Mouse (Mus musculus): ENCODE data around the gene Borcs8. TPM values are rescaled to one million over a fixed set of nuclear protein-coding genes. Genes with fewer than 3 reads are reported as not detected.
A peak's percentile ranks its signal among the peaks of the same experiment; 100 is the strongest.

Gene Borcs8
- polyA plus RNA-seq, 1 experiment from 2014 or later, result 38.1 TPM

- WGBS, result 59% methylated on average over 13 of the region's 13 CpGs
- ATAC-seq (ENCODE audit: insufficient number of reproducible peaks, low FRiP score), result no peak
- peaks cover 53% of the 10 kb centered on the region for H3K27me3 ChIP-seq (replicated peaks)
- no peaks in the 10 kb centered on the region for H3K36me3 ChIP-seq
- H3K9ac ChIP-seq, result no peak overlapping the region
- H3K4me2 ChIP-seq, result no peak overlapping the region
- H3K4me1 ChIP-seq (replicated peaks), result no peaks in the 10 kb centered on the region
- no peak overlapping the region for H3K27ac ChIP-seq (ENCODE audit: poor library complexity, severe bottlenecking)
- no peak overlapping the region for H3K4me3 ChIP-seq
- no peaks in the 10 kb centered on the region for H3K9me3 ChIP-seq (replicated peaks)
These were observed 20.7 kb downstream of the Borcs8 start for GRCm38 (mm10) chr8:70160015-70160414.

- Histone ChIP-seq H3K27me3 (replicated peaks) (peaks cover 57% of the 10 kb centered on the region), H3K4me2 (no peak overlapping the region), H3K36me3 (no peaks in the 10 kb centered on the region), H3K9me3 (replicated peaks) (no peaks in the 10 kb centered on the region), H3K4me1 (replicated peaks) (peaks cover 5% of the 10 kb centered on the region; the same call in 1 of the 2 replicates), H3K4me3 (no peak overlapping the region), H3K9ac (no peak overlapping the region), H3K27ac (ENCODE audit: poor library complexity, severe bottlenecking) (no peak overlapping the region)
- ATAC-seq (ENCODE audit: insufficient number of reproducible peaks, low FRiP score), result no peak
- 85% methylated on average over 3 of the region's 3 CpGs for WGBS
These were observed 24.0 kb downstream of the Borcs8 start for GRCm38 (mm10) chr8:70163316-70163715.

- no peaks in the 10 kb centered on the region for H3K36me3 ChIP-seq
- peaks cover 10% of the 10 kb centered on the region; the same call in 1 of the 2 replicates for H3K4me1 ChIP-seq (replicated peaks)
- peak overlapping the region; percentile 42; the same call in 1 of the 2 replicates for H3K9ac ChIP-seq
- H3K9me3 ChIP-seq (replicated peaks), result no peaks in the 10 kb centered on the region
- H3K4me2 ChIP-seq, result peak overlapping the region; percentile 56
- H3K27ac ChIP-seq (ENCODE audit: poor library complexity, severe bottlenecking), result no peak overlapping the region
- H3K27me3 ChIP-seq (replicated peaks), result peaks cover 57% of the 10 kb centered on the region
- ATAC-seq (ENCODE audit: insufficient number of reproducible peaks, low FRiP score), result peak; percentile 72
- H3K4me3 ChIP-seq, result peak overlapping the region; percentile 12; the same call in 1 of the 2 replicates
- 3% methylated on average over 21 of the region's 21 CpGs for WGBS
These were observed 27.3 kb downstream of the Borcs8 start for GRCm38 (mm10) chr8:70166504-70167110.

- Histone ChIP-seq H3K27ac (ENCODE audit: poor library complexity, severe bottlenecking) (no peak overlapping the region), H3K4me3 (no peak overlapping the region), H3K36me3 (no peaks in the 10 kb centered on the region), H3K27me3 (replicated peaks) (peaks cover 30% of the 10 kb centered on the region), H3K4me1 (replicated peaks) (peaks cover 30% of the 10 kb centered on the region), H3K9ac (no peak overlapping the region), H3K9me3 (replicated peaks) (no peaks in the 10 kb centered on the region), H3K4me2 (no peak overlapping the region)
- ATAC-seq (ENCODE audit: insufficient number of reproducible peaks, low FRiP score), result no peak
- WGBS, result 59% methylated on average over 3 of the region's 3 CpGs
These were observed 30.8 kb downstream of the Borcs8 start for GRCm38 (mm10) chr8:70170116-70170515.

- H3K36me3 ChIP-seq, result no peaks in the 10 kb centered on the region
- H3K27me3 ChIP-seq (replicated peaks), result peaks cover 24% of the 10 kb centered on the region
- no peak overlapping the region for H3K4me2 ChIP-seq
- H3K9ac ChIP-seq, result no peak overlapping the region
- peaks cover 30% of the 10 kb centered on the region for H3K4me1 ChIP-seq (replicated peaks)
- WGBS, result 75% methylated on average over 3 of the region's 3 CpGs
- no peak for ATAC-seq (ENCODE audit: insufficient number of reproducible peaks, low FRiP score)
- H3K9me3 ChIP-seq (replicated peaks), result no peaks in the 10 kb centered on the region
- no peak overlapping the region for H3K4me3 ChIP-seq
- H3K27ac ChIP-seq (ENCODE audit: poor library complexity, severe bottlenecking), result no peak overlapping the region
These were observed 31.4 kb downstream of the Borcs8 start for GRCm38 (mm10) chr8:70170748-70171147.

DNA sequence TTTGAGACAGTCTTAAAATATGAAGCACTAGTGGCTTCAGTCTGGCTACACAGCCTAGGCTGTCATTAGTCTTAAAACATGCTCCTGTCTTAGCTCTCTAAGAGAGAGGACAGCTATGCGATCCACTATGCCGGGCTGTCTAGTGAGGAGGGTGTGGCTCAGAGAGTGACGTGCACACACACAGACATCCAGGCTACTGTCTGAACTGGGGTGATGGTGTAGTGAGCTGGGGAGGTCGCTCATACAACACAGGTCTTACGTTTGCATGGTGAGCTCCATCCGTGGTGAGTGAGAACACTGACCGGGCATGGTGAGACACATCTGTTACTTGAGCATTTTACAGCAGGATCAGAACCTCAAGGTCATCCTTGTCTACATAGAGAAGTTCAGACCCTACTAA is 31.9 kb downstream of the Borcs8 start:
- no peaks in the 10 kb centered on the region for H3K9me3 ChIP-seq (replicated peaks)
- 82% methylated on average over 7 of the region's 7 CpGs for WGBS
- no peak for ATAC-seq (ENCODE audit: insufficient number of reproducible peaks, low FRiP score)
- peaks cover 19% of the 10 kb centered on the region for H3K27me3 ChIP-seq (replicated peaks)
- peaks cover 30% of the 10 kb centered on the region for H3K4me1 ChIP-seq (replicated peaks)
- no peaks in the 10 kb centered on the region for H3K36me3 ChIP-seq
- no peak overlapping the region for H3K9ac ChIP-seq
- H3K27ac ChIP-seq (ENCODE audit: poor library complexity, severe bottlenecking), result no peak overlapping the region
- H3K4me2 ChIP-seq, result peak overlapping the region; percentile 67; the same call in 1 of the 2 replicates
- H3K4me3 ChIP-seq, result no peak overlapping the region

DNA sequence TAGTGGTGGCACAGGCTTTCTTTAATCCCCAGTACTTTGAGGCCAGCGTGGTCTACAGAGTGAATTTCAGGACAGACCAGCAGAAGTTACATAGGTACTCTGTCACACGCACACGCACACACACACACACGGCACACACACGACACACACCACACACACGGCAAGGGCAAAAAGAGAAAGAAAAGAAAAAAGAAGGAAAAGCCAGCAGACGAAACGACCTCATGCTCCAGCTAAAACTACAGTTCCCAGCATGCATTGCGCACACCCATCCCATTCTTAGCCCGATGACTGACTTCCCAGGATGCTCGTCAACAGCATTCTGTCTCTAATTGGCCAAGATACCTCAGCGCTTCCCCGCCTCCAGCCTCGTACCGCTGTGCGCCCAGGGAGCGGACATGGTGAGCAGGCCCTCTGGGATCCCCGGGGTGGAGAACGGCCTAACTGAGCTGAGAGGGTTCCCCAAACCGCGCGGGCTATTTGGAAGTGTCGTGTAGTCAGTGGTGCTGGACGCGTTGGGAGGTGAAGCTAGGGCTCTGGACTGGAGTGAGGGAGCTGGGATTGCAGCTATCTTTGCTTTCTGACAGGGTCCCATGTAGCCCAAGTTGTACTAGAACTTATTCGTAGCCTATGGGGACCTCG is 32.9 kb downstream of the Borcs8 start, which contains the start of gene Tmem161a:
Tmem161a (plus strand) TSS at position 314 of the 639 bp plus-strand sequence.
- H3K27me3 ChIP-seq (replicated peaks), result peaks cover 12% of the 10 kb centered on the region
- H3K4me2 ChIP-seq, result peak within 1 kb of the TSS; percentile 67
- WGBS, result 3% methylated on average over 27 of the region's 27 CpGs
- peak within 1 kb of the TSS; percentile 59 for H3K4me3 ChIP-seq
- H3K9me3 ChIP-seq (replicated peaks), result no peaks in the 10 kb centered on the region
- peak within 1 kb of the TSS; percentile 30; the same call in 1 of the 2 replicates for H3K27ac ChIP-seq (ENCODE audit: poor library complexity, severe bottlenecking)
- ATAC-seq (ENCODE audit: insufficient number of reproducible peaks, low FRiP score), result peak; percentile 93
- peaks cover 7% of the 10 kb centered on the region for H3K36me3 ChIP-seq
- peaks cover 25% of the 10 kb centered on the region for H3K4me1 ChIP-seq (replicated peaks)
- H3K9ac ChIP-seq, result peak within 1 kb of the TSS; percentile 75

DNA sequence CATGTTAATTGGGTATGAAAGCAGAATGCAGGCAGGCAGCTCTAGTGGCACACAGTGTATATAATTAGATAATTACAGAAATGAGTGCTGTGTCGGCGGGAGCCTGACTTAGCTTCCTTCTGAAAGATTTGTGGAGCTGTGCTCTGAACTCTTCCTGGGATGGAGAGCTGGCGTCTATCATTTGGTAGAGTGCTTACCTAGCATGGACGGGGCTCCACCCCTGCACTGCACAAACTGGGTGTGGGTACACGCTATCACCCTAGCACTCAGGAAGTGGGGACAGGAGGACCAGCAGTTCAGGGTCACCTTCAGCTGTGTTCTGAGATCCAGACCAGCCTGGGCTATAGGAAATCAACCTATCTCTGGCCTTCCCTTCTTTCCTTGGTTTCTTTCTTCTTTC is 34.0 kb downstream of the Borcs8 start:
- WGBS, result 79% methylated on average over 5 of the region's 5 CpGs
- ATAC-seq (ENCODE audit: insufficient number of reproducible peaks, low FRiP score), result no peak
- peaks cover 17% of the 10 kb centered on the region for H3K36me3 ChIP-seq
- H3K4me3 ChIP-seq, result peak overlapping the region; percentile 59; the same call in 1 of the 2 replicates
- 0 out of 2 replicates have a peak overlapping the region, but pooled peaks have one; percentile 17 for H3K9ac ChIP-seq
- peaks cover 25% of the 10 kb centered on the region for H3K4me1 ChIP-seq (replicated peaks)
- H3K27me3 ChIP-seq (replicated peaks), result peaks cover 4% of the 10 kb centered on the region
- H3K9me3 ChIP-seq (replicated peaks), result no peaks in the 10 kb centered on the region
- H3K27ac ChIP-seq (ENCODE audit: poor library complexity, severe bottlenecking), result no peak overlapping the region
- H3K4me2 ChIP-seq, result peak overlapping the region; percentile 67

GRCm38 (mm10) chr8:70174079-70174478 is 34.8 kb downstream of the Borcs8 start:
- Histone ChIP-seq H3K9me3 (replicated peaks) (no peaks in the 10 kb centered on the region), H3K27ac (ENCODE audit: poor library complexity, severe bottlenecking) (peak overlapping the region; percentile 76), H3K27me3 (replicated peaks) (no peaks in the 10 kb centered on the region), H3K9ac (0 out of 2 replicates have a peak overlapping the region, but pooled peaks have one; percentile 26), H3K4me1 (replicated peaks) (peaks cover 25% of the 10 kb centered on the region), H3K36me3 (peaks cover 24% of the 10 kb centered on the region), H3K4me2 (peak overlapping the region; percentile 62), H3K4me3 (peak overlapping the region; percentile 24)
- 47% methylated on average over 7 of the region's 7 CpGs for WGBS
- peak; percentile 61 for ATAC-seq (ENCODE audit: insufficient number of reproducible peaks, low FRiP score)

DNA sequence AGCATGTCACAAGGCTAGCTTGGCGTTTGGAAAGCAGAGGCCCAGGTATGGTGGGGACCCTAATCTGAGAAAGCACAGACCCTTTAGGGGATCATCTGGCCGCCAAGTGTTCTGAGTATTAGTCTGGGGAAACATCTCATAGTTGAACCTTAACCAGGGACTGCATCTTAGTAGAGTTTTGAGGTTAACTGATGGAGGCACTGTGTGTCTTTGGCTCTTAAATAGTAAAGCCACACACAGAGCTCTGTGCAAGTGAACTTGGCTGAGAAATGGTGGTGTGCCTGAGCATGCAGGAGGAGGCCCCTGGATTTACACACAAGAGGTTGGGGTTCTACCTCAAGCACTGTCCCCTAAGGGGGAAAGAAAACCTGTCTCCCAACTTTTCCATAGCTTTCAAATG is 38.9 kb downstream of the Borcs8 start:
- 86% methylated on average over 2 of the region's 2 CpGs for WGBS
- ATAC-seq (ENCODE audit: insufficient number of reproducible peaks, low FRiP score), result no peak

GRCm38 (mm10) chr8:70179082-70179481 is 39.8 kb downstream of the Borcs8 start:
- Histone ChIP-seq H3K9ac (no peak overlapping the region), H3K4me1 (replicated peaks) (peaks cover 10% of the 10 kb centered on the region), H3K27ac (ENCODE audit: poor library complexity, severe bottlenecking) (no peak overlapping the region), H3K4me3 (no peak overlapping the region), H3K9me3 (replicated peaks) (no peaks in the 10 kb centered on the region), H3K4me2 (no peak overlapping the region), H3K36me3 (peaks cover 67% of the 10 kb centered on the region), H3K27me3 (replicated peaks) (no peaks in the 10 kb centered on the region)
- no peak for ATAC-seq (ENCODE audit: insufficient number of reproducible peaks, low FRiP score)
- 94% methylated on average over 4 of the region's 4 CpGs for WGBS

More for the DNA sequence above, 38.9 kb downstream of the Borcs8 start:
- H3K36me3 ChIP-seq, result peaks cover 59% of the 10 kb centered on the region
- no peak overlapping the region for H3K27ac ChIP-seq (ENCODE audit: poor library complexity, severe bottlenecking)
- H3K4me3 ChIP-seq, result no peak overlapping the region
- H3K9me3 ChIP-seq (replicated peaks), result no peaks in the 10 kb centered on the region
- H3K9ac ChIP-seq, result no peak overlapping the region
- H3K4me2 ChIP-seq, result no peak overlapping the region
- H3K27me3 ChIP-seq (replicated peaks), result no peaks in the 10 kb centered on the region
- H3K4me1 ChIP-seq (replicated peaks), result peaks cover 17% of the 10 kb centered on the region
